19 mouse cellular contexts compared by ENCODE assay signal in genomic region chr8:89279142-89279541, GRCm38 (mm10).
"Had no signal": no experiment of that assay in that cellular context is flagged by ENCODE, and none has a peak within 500 bp of the region (broad histone marks: within the 10 kb centered on the region; RNA-seq: fewer than 3 reads in every experiment).

No protein-coding gene starts in this region.

- H3K4me3 ChIP-seq: heart, embryonic 13.5 days; heart, embryonic 15.5 days; hindbrain, embryonic 13.5 days; hindbrain, embryonic 15.5 days; limb, embryonic 13.5 days; limb, embryonic 15.5 days had no signal

- H3K27ac ChIP-seq: heart, embryonic 13.5 days; heart, embryonic 15.5 days; hindbrain, embryonic 13.5 days; hindbrain, embryonic 15.5 days; hindbrain, postnatal 0 days; limb, embryonic 13.5 days; limb, embryonic 15.5 days; liver, embryonic 14.5 days had no signal

- H3K9me3 ChIP-seq: heart, embryonic 13.5 days; heart, embryonic 15.5 days; hindbrain, embryonic 13.5 days; hindbrain, embryonic 15.5 days; limb, embryonic 13.5 days; limb, embryonic 15.5 days had no signal

- H3K4me1 ChIP-seq: heart, embryonic 13.5 days; heart, embryonic 15.5 days; hindbrain, embryonic 13.5 days; hindbrain, embryonic 15.5 days; limb, embryonic 15.5 days had no signal

- H3K36me3 ChIP-seq: heart, embryonic 13.5 days; heart, embryonic 15.5 days; hindbrain, embryonic 13.5 days; hindbrain, embryonic 15.5 days; limb, embryonic 13.5 days; limb, embryonic 15.5 days had no signal

- H3K4me2 ChIP-seq: heart, embryonic 11.5 days; heart, embryonic 13.5 days; heart, embryonic 15.5 days; hindbrain, embryonic 13.5 days; hindbrain, embryonic 15.5 days; limb, embryonic 13.5 days; limb, embryonic 15.5 days had no signal

- ATAC-seq: forebrain, postnatal 0 days; hindbrain, postnatal 0 days had no signal

- H3K9ac ChIP-seq: forebrain, postnatal 0 days; heart, embryonic 13.5 days; heart, embryonic 15.5 days; hindbrain, embryonic 13.5 days; hindbrain, embryonic 15.5 days; limb, embryonic 13.5 days; limb, embryonic 15.5 days; liver, embryonic 14.5 days had no signal

- DNase-seq: forebrain, postnatal 0 days; gastrocnemius, postnatal 14 days; gastrocnemius, postnatal 36 days; heart, postnatal 14 days; heart, postnatal 36 days; kidney, adult 18-20 months; kidney, postnatal 10 days; layer of hippocampus, adult 9-11 months; layer of hippocampus, postnatal 36 days; left cerebral cortex, postnatal 4 days had no signal

- H3K27me3 ChIP-seq: heart, embryonic 13.5 days; heart, embryonic 15.5 days; hindbrain, embryonic 15.5 days; limb, embryonic 15.5 days had no signal
